Mouse (Mus musculus) G1E (cell line): ENCODE results near the gene Gm10229. TPM values are rescaled to one million over a fixed set of nuclear protein-coding genes. Genes with fewer than 3 reads are reported as not detected.
"Not testable (repeated sequence)": the region's sequence is repeated elsewhere in the genome, so short reads cannot be mapped to it uniquely, and the experiment has no call there.

ENCODE experiments used
- ATAC-seq: 2 replicates; pipeline ENCODE4 v1.8.0; 2016; ENCODE audit warnings: mild to moderate bottlenecking; ENCODE audit not compliant: insufficient number of reproducible peaks, poor library complexity, low FRiP score, severe bottlenecking; ENCODE audit errors: extremely low read depth
- DNase-seq: peaks from one replicate; pipeline ENCODE4 v3.0.0; 2012; ENCODE audit warnings: low spot score
- H3K27me3 ChIP-seq: 2 replicates; pipeline ENCODE4 v1.6.1; 2012; ENCODE audit warnings: mild to moderate bottlenecking, low read length, inconsistent platforms; ENCODE audit not compliant: insufficient read depth
- H3K36me3 ChIP-seq: replicated peaks from 2 replicates; pipeline ENCODE3; 2012; ENCODE audit warnings: mild to moderate bottlenecking, inconsistent platforms
- H3K4me1 ChIP-seq: 2 replicates; pipeline ENCODE4 v1.6.1; 2012; ENCODE audit warnings: low read depth, low read length, inconsistent platforms, mixed read lengths; ENCODE audit not compliant: insufficient read depth
- H3K4me3 ChIP-seq: 2 replicates; pipeline ENCODE4 v1.5.1; 2012; ENCODE audit warnings: low read depth, mild to moderate bottlenecking, inconsistent platforms, low read length, moderate library complexity, mixed read lengths
- H3K9me3 ChIP-seq: replicated peaks from 2 replicates; pipeline ENCODE4 v1.6.1; 2012; ENCODE audit warnings: inconsistent platforms
- CTCF ChIP-seq: IDR thresholded peaks from 2 replicates; pipeline ENCODE4 v1.5.1; 2012; ENCODE audit warnings: low read depth, low read length, inconsistent platforms, mixed read lengths
- GATA1 ChIP-seq: IDR thresholded peaks from 2 replicates; pipeline ENCODE4 v1.6.1; 2012; ENCODE audit warnings: borderline replicate concordance, low read length, inconsistent platforms, mixed read lengths
- GATA2 ChIP-seq: IDR thresholded peaks from 2 replicates; pipeline ENCODE4 v1.6.1; 2012; ENCODE audit warnings: low read depth, low read length, inconsistent platforms, borderline replicate concordance
- POLR2AphosphoS5 ChIP-seq: IDR thresholded peaks from 2 replicates; pipeline ENCODE4 v1.6.1; 2012; ENCODE audit warnings: low read depth, low read length, inconsistent platforms; ENCODE audit not compliant: insufficient replicate concordance
- TAL1 ChIP-seq: conservative IDR thresholded peaks from 2 replicates; pipeline ENCODE4 v1.6.1; 2012; ENCODE audit warnings: low read depth, low read length, inconsistent platforms, mixed read lengths
- polyA plus RNA-seq: library from polyadenylated mRNA; stranded (reverse); fragments of >175 nt; gene quantifications from 2 replicates; pipeline ENCODE4 v1.2.3, GENCODE M21; 2012
- total RNA-seq, 2 experiments: library from RNA; stranded (forward) in 1 of 2; stranded (reverse) in 1 of 2; fragments of 200-1000 nt in 1 of 2; fragments of >200 nt in 1 of 2; fragmentation: Nextera tagmentation in 1 of 2; gene quantifications; 2 replicates each; pipeline ENCODE4 v1.2.3; 2014 to 2017

Gm10229 gene
- not detected in 2 replicates for total RNA-seq (2014; fragmentation: Nextera tagmentation)
- not detected in 2 replicates for total RNA-seq (2017)
- polyA plus RNA-seq = not detected in 2 replicates

GRCm38 (mm10) chr16:89014984-89015383, at the start of gene Gm10229:
Gene Gm10229 (plus strand): TSS chr16:89015284.
- not testable (repeated sequence) for H3K4me1 ChIP-seq, H3K36me3 ChIP-seq, H3K9me3 ChIP-seq, H3K4me3 ChIP-seq, ATAC-seq, DNase-seq, H3K27me3 ChIP-seq

- Histone ChIP-seq H3K9me3 (peaks cover 12% of the 10 kb centered on the region), H3K27me3 (no peaks in the 10 kb centered on the region), H3K4me3 (no peak within 1 kb of the TSS), H3K4me1 (no peaks in the 10 kb centered on the region), H3K36me3 (no peaks in the 10 kb centered on the region)
- DNase-seq = no peak
- no peak for TF ChIP-seq GATA2
- no peak for TF ChIP-seq GATA1
- no peak for ATAC-seq
Measured at GRCm38 (mm10) chr16:89010659-89011058, 4.4 kb upstream of the Gm10229 start, which contains the start of gene Krtap22-2. Gene Krtap22-2 (minus strand): TSS chr16:89010759.

GRCm38 (mm10) chr16:89013973-89014372, 1.1 kb upstream of the Gm10229 start:
- Histone ChIP-seq H3K36me3 (no peaks in the 10 kb centered on the region), H3K27me3 (no peaks in the 10 kb centered on the region), H3K9me3 (peaks cover 12% of the 10 kb centered on the region), H3K4me3 (no peak overlapping the region), H3K4me1 (no peaks in the 10 kb centered on the region)
- ATAC-seq (no peak), DNase-seq (no peak)
- TF ChIP-seq POLR2AphosphoS5 (no peak), GATA2 (no peak), TAL1 (no peak), GATA1 (no peak), CTCF (no peak)

GRCm38 (mm10) chr16:89031399-89031798, 16.3 kb downstream of the Gm10229 start, which contains the start of gene Krtap6-1:
Gene Krtap6-1 (plus strand): TSS chr16:89031699.
- H3K9me3 ChIP-seq, H3K27me3 ChIP-seq, H3K4me1 ChIP-seq, DNase-seq, H3K4me3 ChIP-seq, H3K36me3 ChIP-seq, ATAC-seq: not testable (repeated sequence)

GRCm38 (mm10) chr16:89041372-89041771, 26.3 kb downstream of the Gm10229 start, which contains the start of gene Gm10228:
Gene Gm10228 (minus strand): TSS chr16:89041472.
- H3K9me3 ChIP-seq, H3K27me3 ChIP-seq, ATAC-seq, DNase-seq, H3K4me1 ChIP-seq, H3K4me3 ChIP-seq, H3K36me3 ChIP-seq: not testable (repeated sequence)

- DNase-seq (no peak), ATAC-seq (no peak)
- H3K9me3 ChIP-seq = peaks cover 6% of the 10 kb centered on the region; the same call in 1 of the 2 replicates
- TF ChIP-seq TAL1 = no peak
- TF ChIP-seq CTCF = no peak
- TF ChIP-seq POLR2AphosphoS5 = no peak
- TF ChIP-seq GATA1 = no peak
- no peak for TF ChIP-seq GATA2
- H3K4me3 ChIP-seq = no peak within 1 kb of the TSS
- no peaks in the 10 kb centered on the region for H3K36me3 ChIP-seq
- H3K4me1 ChIP-seq = no peaks in the 10 kb centered on the region
- no peaks in the 10 kb centered on the region for H3K27me3 ChIP-seq
Measured at GRCm38 (mm10) chr16:89047783-89048182, 32.7 kb downstream of the Gm10229 start, which contains the start of gene Krtap6-5. Gene Krtap6-5 (minus strand): TSS chr16:89047883.

- ATAC-seq, DNase-seq, H3K36me3 ChIP-seq, H3K9me3 ChIP-seq, H3K27me3 ChIP-seq, H3K4me3 ChIP-seq, H3K4me1 ChIP-seq: not testable (repeated sequence)
Measured at GRCm38 (mm10) chr16:89063902-89064301, 48.8 kb downstream of the Gm10229 start, which contains the start of gene 1110025L11Rik. Gene 1110025L11Rik (minus strand): TSS chr16:89064002.

Other genes starting within 250 kb of the Gm10229 start
Only the 20 nearest of the 24 such genes appear.
- not detected in 2 replicates for gene Krtap14, start 189.1 kb upstream of the Gm10229 start, total RNA-seq (2014; fragmentation: Nextera tagmentation)
- gene Krtap14, start 189.1 kb upstream of the Gm10229 start, total RNA-seq (2017) = 0.17 TPM in 1 of 2 replicates, not detected in the other
- not detected in 2 replicates for gene Krtap14, start 189.1 kb upstream of the Gm10229 start, polyA plus RNA-seq
- not detected in 2 replicates for gene Krtap19-1, start 145.9 kb upstream of the Gm10229 start, total RNA-seq (2014; fragmentation: Nextera tagmentation)
- gene Krtap19-1, start 145.9 kb upstream of the Gm10229 start, total RNA-seq (2017) = not detected in 2 replicates
- gene Krtap19-1, start 145.9 kb upstream of the Gm10229 start, polyA plus RNA-seq = not detected in 2 replicates
- not detected in 2 replicates for gene Krtap19-2, start 141.0 kb upstream of the Gm10229 start, total RNA-seq (2014; fragmentation: Nextera tagmentation)
- gene Krtap19-2, start 141.0 kb upstream of the Gm10229 start, total RNA-seq (2017) = not detected in 2 replicates
- not detected in 2 replicates for gene Krtap19-2, start 141.0 kb upstream of the Gm10229 start, polyA plus RNA-seq
- gene Krtap19-3, start 137.2 kb upstream of the Gm10229 start, total RNA-seq (2014; fragmentation: Nextera tagmentation) = not detected in 2 replicates
- gene Krtap19-3, start 137.2 kb upstream of the Gm10229 start, total RNA-seq (2017) = not detected in 2 replicates
- not detected in 2 replicates for gene Krtap19-3, start 137.2 kb upstream of the Gm10229 start, polyA plus RNA-seq
- not detected in 2 replicates for gene Krtap19-4, start 130.2 kb upstream of the Gm10229 start, total RNA-seq (2014; fragmentation: Nextera tagmentation)
- not detected in 2 replicates for gene Krtap19-4, start 130.2 kb upstream of the Gm10229 start, total RNA-seq (2017)
- not detected in 2 replicates for gene Krtap19-4, start 130.2 kb upstream of the Gm10229 start, polyA plus RNA-seq
- gene Krtap19-5, start 118.8 kb upstream of the Gm10229 start, total RNA-seq (2014; fragmentation: Nextera tagmentation) = not detected in 2 replicates
- gene Krtap19-5, start 118.8 kb upstream of the Gm10229 start, total RNA-seq (2017) = not detected in 2 replicates
- gene Krtap19-5, start 118.8 kb upstream of the Gm10229 start, polyA plus RNA-seq = not detected in 2 replicates
- not detected in 2 replicates for gene Krtap19-9b, start 83.0 kb upstream of the Gm10229 start, total RNA-seq (2014; fragmentation: Nextera tagmentation)
- not detected in 2 replicates for gene Krtap19-9b, start 83.0 kb upstream of the Gm10229 start, total RNA-seq (2017)
- not detected in 2 replicates for gene Krtap19-9b, start 83.0 kb upstream of the Gm10229 start, polyA plus RNA-seq
- not detected in 2 replicates for gene Krtap16-3, start 52.4 kb upstream of the Gm10229 start, total RNA-seq (2014; fragmentation: Nextera tagmentation)
- 0.23 TPM in 1 of 2 replicates, not detected in the other for gene Krtap16-3, start 52.4 kb upstream of the Gm10229 start, total RNA-seq (2017)
- not detected in 2 replicates for gene Krtap16-3, start 52.4 kb upstream of the Gm10229 start, polyA plus RNA-seq
- gene Krtap22-2, start 4.5 kb upstream of the Gm10229 start, total RNA-seq (2014; fragmentation: Nextera tagmentation) = not detected in 2 replicates
- 1.0 TPM in 1 of 2 replicates, not detected in the other for gene Krtap22-2, start 4.5 kb upstream of the Gm10229 start, total RNA-seq (2017)
- not detected in 2 replicates for gene Krtap22-2, start 4.5 kb upstream of the Gm10229 start, polyA plus RNA-seq
- gene Krtap6-1, start 16.4 kb downstream of the Gm10229 start, total RNA-seq (2014; fragmentation: Nextera tagmentation) = not detected in 2 replicates
- not detected in 2 replicates for gene Krtap6-1, start 16.4 kb downstream of the Gm10229 start, total RNA-seq (2017)
- not detected in 2 replicates for gene Krtap6-1, start 16.4 kb downstream of the Gm10229 start, polyA plus RNA-seq
- gene Gm10228, start 26.2 kb downstream of the Gm10229 start, total RNA-seq (2014; fragmentation: Nextera tagmentation) = not detected in 2 replicates
- not detected in 2 replicates for gene Gm10228, start 26.2 kb downstream of the Gm10229 start, total RNA-seq (2017)
- gene Gm10228, start 26.2 kb downstream of the Gm10229 start, polyA plus RNA-seq = not detected in 2 replicates
- gene Krtap6-5, start 32.6 kb downstream of the Gm10229 start, total RNA-seq (2014; fragmentation: Nextera tagmentation) = not detected in 2 replicates
- not detected in 2 replicates for gene Krtap6-5, start 32.6 kb downstream of the Gm10229 start, total RNA-seq (2017)
- gene Krtap6-5, start 32.6 kb downstream of the Gm10229 start, polyA plus RNA-seq = not detected in 2 replicates
- not detected in 2 replicates for gene 1110025L11Rik, start 48.7 kb downstream of the Gm10229 start, total RNA-seq (2014; fragmentation: Nextera tagmentation)
- gene 1110025L11Rik, start 48.7 kb downstream of the Gm10229 start, total RNA-seq (2017) = not detected in 2 replicates
- gene 1110025L11Rik, start 48.7 kb downstream of the Gm10229 start, polyA plus RNA-seq = not detected in 2 replicates
- not detected in 2 replicates for gene Krtap6-3, start 68.7 kb downstream of the Gm10229 start, total RNA-seq (2014; fragmentation: Nextera tagmentation)
- 0.44 TPM in 1 of 2 replicates, not detected in the other for gene Krtap6-3, start 68.7 kb downstream of the Gm10229 start, total RNA-seq (2017)
- gene Krtap6-3, start 68.7 kb downstream of the Gm10229 start, polyA plus RNA-seq = not detected in 2 replicates
- gene Gm6358, start 125.6 kb downstream of the Gm10229 start, total RNA-seq (2014; fragmentation: Nextera tagmentation) = not detected in 2 replicates
- not detected in 2 replicates for gene Gm6358, start 125.6 kb downstream of the Gm10229 start, total RNA-seq (2017)
- gene Gm6358, start 125.6 kb downstream of the Gm10229 start, polyA plus RNA-seq = not detected in 2 replicates
- gene Gm10061, start 135.8 kb downstream of the Gm10229 start, total RNA-seq (2014; fragmentation: Nextera tagmentation) = not detected in 2 replicates
- 0.49 TPM in 1 of 2 replicates, not detected in the other for gene Gm10061, start 135.8 kb downstream of the Gm10229 start, total RNA-seq (2017)
- gene Gm10061, start 135.8 kb downstream of the Gm10229 start, polyA plus RNA-seq = not detected in 2 replicates
- gene Gm9789, start 142.7 kb downstream of the Gm10229 start, total RNA-seq (2014; fragmentation: Nextera tagmentation) = not detected in 2 replicates
- not detected in 2 replicates for gene Gm9789, start 142.7 kb downstream of the Gm10229 start, total RNA-seq (2017)
- gene Gm9789, start 142.7 kb downstream of the Gm10229 start, polyA plus RNA-seq = not detected in 2 replicates
- gene Gm7735, start 154.2 kb downstream of the Gm10229 start, total RNA-seq (2014; fragmentation: Nextera tagmentation) = not detected in 2 replicates
- gene Gm7735, start 154.2 kb downstream of the Gm10229 start, total RNA-seq (2017) = not detected in 2 replicates
- not detected in 2 replicates for gene Gm7735, start 154.2 kb downstream of the Gm10229 start, polyA plus RNA-seq
- not detected in 2 replicates for gene 1110057P08Rik, start 159.5 kb downstream of the Gm10229 start, total RNA-seq (2014; fragmentation: Nextera tagmentation)
- not detected in 2 replicates for gene 1110057P08Rik, start 159.5 kb downstream of the Gm10229 start, total RNA-seq (2017)
- not detected in 2 replicates for gene 1110057P08Rik, start 159.5 kb downstream of the Gm10229 start, polyA plus RNA-seq
- not detected in 2 replicates for gene Krtap20-2, start 190.6 kb downstream of the Gm10229 start, total RNA-seq (2014; fragmentation: Nextera tagmentation)
- gene Krtap20-2, start 190.6 kb downstream of the Gm10229 start, total RNA-seq (2017) = not detected in 2 replicates
- not detected in 2 replicates for gene Krtap20-2, start 190.6 kb downstream of the Gm10229 start, polyA plus RNA-seq